Mouse (Mus musculus) retina, adult 2 months (tissue): Measurements from ENCODE around the gene Vwa5b1.

Experiments used
- DNase-seq: peaks from one replicate; pipeline ENCODE4 v3.0.0-alpha.2; 2012; ENCODE audit warnings: low read depth, low spot score

Gene Vwa5b1

DNA sequence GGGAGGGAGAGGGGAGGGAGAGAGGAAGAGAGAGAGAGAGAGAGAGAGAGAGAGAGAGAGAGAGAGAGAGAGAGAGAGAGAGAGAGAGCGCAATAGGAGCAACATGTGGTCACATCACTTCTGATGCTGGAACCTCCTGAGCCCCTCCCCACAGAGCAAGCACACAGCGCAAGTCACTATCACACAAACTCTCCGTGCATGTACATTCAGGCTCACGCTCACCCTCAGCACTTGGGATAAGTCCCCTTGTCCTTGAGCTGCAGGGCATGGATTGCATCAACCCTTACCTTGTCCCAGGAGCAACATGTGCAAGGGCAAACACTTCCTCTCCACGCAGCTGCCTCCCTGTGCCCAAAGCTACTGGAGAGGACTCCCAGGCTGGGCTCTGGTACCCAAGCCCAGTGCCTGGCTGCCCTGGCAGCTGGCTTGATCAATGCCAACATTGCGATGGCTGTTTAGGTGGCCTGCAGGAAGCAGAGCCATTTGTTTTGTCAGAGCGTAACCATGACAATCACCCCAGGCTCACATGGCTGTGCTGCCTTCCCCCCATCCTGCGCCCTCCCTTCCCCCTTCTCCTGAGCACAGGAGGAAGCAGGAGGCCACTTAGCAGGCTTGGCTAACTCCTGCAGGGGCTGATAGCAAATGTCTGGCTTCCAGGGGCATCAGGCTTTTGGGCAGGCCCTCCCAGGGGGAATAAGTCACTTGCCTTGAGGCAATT lies at the start of gene Vwa5b1:
Gene Vwa5b1 (minus strand): TSS at position 457 of the 718 bp plus-strand sequence.
- no peak for DNase-seq

DNA sequence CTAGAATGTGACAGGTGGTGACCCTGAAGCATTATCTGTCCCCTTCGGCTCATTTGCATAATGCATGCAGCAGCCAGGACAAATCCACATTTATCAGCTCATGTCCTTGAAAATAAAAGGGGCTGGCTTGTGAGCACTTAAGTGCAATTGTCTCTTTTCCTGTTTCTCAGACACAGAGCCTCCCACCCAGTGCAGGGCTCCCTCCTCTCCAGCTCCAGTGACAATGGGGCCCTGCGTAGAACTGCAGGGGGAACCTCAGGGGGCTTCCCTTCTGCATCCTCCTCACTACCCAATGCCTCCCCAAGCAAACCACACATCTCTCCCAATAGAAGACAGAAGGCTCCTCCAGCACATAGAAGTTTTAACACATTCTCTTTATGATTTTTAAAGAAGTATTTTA lies 47.1 kb upstream of the Vwa5b1 start:
- no peak for DNase-seq

- no peak for DNase-seq
Observed at GRCm38 (mm10) chr4:138680124-138680523, 44.4 kb upstream of the Vwa5b1 start.

GRCm38 (mm10) chr4:138677579-138677978 lies 41.9 kb upstream of the Vwa5b1 start:
- no peak for DNase-seq

DNA sequence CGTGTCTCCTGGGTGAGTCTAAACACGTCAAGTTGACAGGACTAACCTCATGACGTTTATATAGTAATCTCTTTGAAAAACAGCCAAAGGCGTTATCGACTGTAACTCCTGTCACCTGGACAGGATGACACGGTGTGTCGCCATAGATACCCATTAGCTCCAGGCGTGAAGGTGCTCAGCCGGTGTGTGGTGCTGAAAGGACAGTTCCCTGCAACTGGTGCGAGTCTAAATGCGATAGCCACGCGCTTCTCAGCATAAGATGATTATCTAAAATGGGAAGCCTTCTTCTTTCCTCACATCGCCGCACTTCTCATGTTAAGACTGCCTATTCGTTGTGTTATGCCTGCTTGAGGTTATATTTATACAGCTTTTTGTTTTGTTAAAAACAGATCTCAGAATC lies 40.8 kb upstream of the Vwa5b1 start:
- DNase-seq = no peak

- no peak for DNase-seq
Observed at GRCm38 (mm10) chr4:138672160-138672559, 36.5 kb upstream of the Vwa5b1 start.

DNA sequence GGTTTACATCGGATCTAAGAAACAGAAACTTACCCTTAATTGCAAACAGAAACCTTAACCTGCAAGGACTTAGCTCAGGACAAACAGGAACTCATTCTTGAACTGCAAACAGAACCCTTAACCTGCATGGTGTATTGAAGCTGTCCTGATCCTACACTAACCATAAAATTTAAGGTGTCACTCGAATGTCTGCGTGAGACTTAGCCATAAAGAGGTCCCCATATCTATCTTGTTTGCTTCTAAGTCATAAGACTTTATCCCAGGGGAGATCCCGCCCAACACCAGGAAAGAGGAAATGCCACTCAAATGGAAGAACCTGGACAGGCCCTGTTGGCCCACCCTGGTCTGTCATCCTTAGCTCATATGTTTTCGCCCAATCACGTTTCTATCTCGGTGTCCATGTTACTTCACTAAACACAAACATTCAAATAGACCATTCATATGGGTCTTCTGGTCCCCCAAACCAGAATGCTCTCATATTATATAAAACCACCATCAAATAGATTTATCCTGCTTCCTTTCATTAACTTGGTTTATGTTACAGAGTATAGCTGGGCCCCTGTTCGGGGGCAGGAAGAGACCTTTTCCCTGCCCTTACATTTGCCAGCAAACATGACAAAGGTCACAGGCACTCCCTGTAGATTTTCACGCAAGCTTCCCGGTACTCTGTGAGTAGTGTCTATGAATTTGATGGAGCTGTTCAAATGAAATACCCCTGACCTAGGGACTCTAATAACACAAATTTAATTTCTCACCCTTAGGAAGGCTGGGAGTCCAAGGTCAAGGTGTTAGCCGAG lies 34.6 kb upstream of the Vwa5b1 start:
- DNase-seq = no peak

- DNase-seq = no peak
Observed at GRCm38 (mm10) chr4:138666521-138666920, 30.8 kb upstream of the Vwa5b1 start.

DNA sequence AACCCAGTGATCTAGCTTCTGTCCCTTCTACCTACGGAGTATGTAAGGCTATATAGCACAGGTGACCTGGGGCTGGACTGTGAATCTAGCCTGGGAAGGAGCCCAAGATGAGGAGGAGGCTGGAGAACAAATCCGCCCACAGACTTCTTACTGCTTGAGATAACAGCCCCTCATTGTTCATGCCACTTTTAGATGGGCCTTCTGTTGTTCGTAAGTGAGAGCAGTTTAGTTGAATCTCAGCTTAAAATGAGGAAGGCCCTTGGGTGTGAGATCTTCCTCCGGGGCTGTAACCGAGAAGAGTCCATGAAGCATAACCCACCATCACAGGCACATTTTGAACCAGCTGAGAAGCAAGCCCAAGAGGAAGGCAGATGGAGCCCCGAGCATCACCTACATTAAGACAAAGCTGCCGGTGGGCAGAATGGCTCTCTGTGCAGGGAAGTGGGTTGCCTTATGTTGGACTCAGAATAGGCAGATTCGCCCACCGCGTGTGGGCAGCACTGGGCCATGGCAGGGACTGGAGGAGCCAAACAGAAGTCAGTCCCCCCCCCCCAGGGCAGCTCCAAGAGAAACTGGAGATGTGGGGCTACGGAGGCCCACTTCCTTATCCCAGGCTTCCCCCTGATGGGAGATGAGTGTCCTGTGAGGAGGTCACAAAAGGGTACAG lies 24.4 kb upstream of the Vwa5b1 start:
- DNase-seq = no peak

DNA sequence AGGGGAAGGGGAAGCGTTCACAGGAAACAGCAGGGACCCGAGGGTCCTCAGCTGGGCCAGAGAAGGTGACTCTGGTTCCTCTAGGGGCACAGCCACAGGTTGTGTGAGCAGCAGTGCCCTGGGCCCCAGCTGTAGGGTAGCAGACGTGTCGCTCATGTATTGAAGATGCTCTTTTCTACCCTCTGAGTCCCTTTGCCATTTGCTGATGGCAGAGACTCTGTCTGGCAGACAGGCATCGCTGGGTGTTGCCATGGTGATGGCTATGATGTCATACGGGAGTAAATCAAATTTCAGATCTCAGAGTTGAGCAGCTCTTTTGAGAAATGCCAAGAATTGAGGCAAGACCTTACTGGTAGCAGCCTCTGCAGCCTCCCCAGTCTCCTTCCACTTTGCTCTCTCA lies 17.4 kb upstream of the Vwa5b1 start:
- no peak for DNase-seq

GRCm38 (mm10) chr4:138651881-138652280 lies 16.2 kb upstream of the Vwa5b1 start:
- no peak for DNase-seq

- DNase-seq = no peak
Observed at GRCm38 (mm10) chr4:138648096-138648635, 12.5 kb upstream of the Vwa5b1 start.

DNA sequence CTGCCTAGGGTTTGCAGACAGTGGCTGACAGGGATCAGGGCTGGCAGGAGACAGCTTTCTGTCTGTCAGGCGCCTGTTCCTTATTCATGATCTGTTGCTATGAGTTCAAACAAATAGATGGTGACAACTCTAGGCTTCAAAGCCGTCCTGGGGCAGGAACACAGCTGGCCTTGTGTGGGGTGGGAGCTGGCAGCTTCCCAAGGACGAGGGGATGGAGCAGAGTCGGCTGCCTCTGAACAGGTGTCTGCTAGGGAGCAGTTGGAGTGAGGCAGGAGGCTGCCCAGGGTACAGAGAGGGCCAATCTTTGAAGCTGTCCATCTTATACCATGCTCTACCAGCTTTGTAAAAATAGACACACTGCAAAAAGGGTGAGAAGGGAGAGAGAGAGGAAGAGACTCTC lies 6.6 kb upstream of the Vwa5b1 start:
- no peak for DNase-seq

GRCm38 (mm10) chr4:138636146-138636511 lies 445 bp upstream of the Vwa5b1 start:
- DNase-seq = no peak

- no peak for DNase-seq
Observed at GRCm38 (mm10) chr4:138628256-138628655, 7.4 kb downstream of the Vwa5b1 start.

- DNase-seq = no peak
Observed at GRCm38 (mm10) chr4:138614454-138614853, 21.2 kb downstream of the Vwa5b1 start.

GRCm38 (mm10) chr4:138601926-138602325 lies 33.8 kb downstream of the Vwa5b1 start:
- no peak for DNase-seq

GRCm38 (mm10) chr4:138597904-138598347 lies 37.8 kb downstream of the Vwa5b1 start:
- DNase-seq = no peak

- no peak for DNase-seq
Observed at GRCm38 (mm10) chr4:138596391-138597130, 39.1 kb downstream of the Vwa5b1 start.

- DNase-seq = no peak
Observed at GRCm38 (mm10) chr4:138584946-138585345, 50.7 kb downstream of the Vwa5b1 start.

GRCm38 (mm10) chr4:138582446-138582845 lies 53.2 kb downstream of the Vwa5b1 start:
- DNase-seq = no peak
